Mouse (Mus musculus) cerebellum, adult 9-11 months (tissue): ENCODE data around the gene Cdh13.

ENCODE experiments used
- DNase-seq: peaks from one replicate; pipeline ENCODE4 v3.0.0; 2022

Gene Cdh13

GRCm38 (mm10) chr8:118283600-118284111 lies at the start of gene Cdh13:
Gene Cdh13 (plus strand): TSS chr8:118283733.
- DNase-seq: peak; percentile 21

- no peak for DNase-seq
These were observed 47.9 kb upstream of the Cdh13 start for GRCm38 (mm10) chr8:118235626-118236025.

DNA sequence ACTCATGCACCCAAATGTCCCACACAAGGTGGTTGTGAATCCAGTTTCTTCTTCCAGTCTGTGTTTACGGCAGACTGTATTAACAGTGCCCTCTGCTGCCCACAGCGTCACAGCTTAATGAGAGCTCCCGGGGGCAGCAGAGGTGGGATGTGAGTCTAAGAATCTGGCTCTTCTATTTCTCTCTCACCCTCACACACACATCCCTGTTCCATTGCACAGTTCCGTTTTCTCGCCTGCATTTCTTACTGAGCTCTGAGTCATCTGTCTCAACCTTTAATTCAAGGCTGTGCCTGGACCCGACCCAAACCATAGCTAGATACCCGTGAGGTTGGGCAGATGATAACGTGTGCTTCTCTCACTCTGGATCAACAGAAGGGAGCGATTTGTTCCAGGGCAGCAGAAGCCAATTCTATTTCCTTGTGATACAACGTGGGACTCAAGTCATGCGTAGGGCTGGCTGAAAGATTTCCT lies 46.3 kb upstream of the Cdh13 start:
- no peak for DNase-seq

DNA sequence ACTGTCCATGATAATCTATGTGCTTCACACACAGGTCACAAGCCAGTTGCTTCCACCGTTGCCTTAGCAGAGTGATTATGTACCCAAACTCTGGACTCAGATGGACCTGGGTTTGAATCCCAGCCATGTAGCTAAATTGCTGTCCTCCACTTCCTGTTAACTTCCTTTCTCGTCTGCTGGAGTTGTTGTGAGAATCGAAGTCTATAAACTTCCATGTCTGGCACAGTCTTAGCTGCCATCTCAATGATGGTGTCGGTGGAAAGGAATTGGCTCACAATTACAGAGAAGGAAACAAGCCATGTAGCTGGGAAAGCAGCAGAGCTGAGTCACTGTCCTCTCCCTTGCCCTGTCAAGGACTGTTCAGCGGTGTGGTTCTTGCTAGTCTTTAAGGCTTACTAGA lies 45.4 kb upstream of the Cdh13 start:
- DNase-seq: no peak

GRCm38 (mm10) chr8:118239186-118239585 lies 44.3 kb upstream of the Cdh13 start:
- DNase-seq: no peak

- no peak for DNase-seq
These were observed 34.2 kb upstream of the Cdh13 start for GRCm38 (mm10) chr8:118249319-118249718.

GRCm38 (mm10) chr8:118249923-118250322 lies 33.6 kb upstream of the Cdh13 start:
- no peak for DNase-seq

GRCm38 (mm10) chr8:118263117-118263516 lies 20.4 kb upstream of the Cdh13 start:
- no peak for DNase-seq

GRCm38 (mm10) chr8:118270751-118271402 lies 12.7 kb upstream of the Cdh13 start:
- no peak for DNase-seq

DNA sequence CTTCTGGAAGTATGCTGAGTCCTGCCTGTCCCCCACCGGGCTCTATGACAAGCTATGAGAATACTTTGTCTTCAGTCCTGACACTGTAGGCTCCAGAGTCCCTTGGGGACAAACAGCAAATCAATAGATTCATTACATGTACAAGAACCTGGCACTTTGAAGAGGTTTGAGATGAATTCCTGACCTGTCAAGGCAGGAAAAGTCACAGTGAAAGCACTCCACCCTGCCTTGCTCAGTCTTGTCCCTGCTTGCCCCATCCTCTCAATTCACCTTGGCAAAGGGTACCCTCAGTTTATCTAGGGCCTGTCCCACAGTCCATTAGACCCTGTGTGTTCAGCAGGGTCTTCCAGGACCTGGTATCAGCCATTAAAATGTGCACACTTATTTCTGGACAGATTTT lies 11.0 kb upstream of the Cdh13 start:
- no peak for DNase-seq

DNA sequence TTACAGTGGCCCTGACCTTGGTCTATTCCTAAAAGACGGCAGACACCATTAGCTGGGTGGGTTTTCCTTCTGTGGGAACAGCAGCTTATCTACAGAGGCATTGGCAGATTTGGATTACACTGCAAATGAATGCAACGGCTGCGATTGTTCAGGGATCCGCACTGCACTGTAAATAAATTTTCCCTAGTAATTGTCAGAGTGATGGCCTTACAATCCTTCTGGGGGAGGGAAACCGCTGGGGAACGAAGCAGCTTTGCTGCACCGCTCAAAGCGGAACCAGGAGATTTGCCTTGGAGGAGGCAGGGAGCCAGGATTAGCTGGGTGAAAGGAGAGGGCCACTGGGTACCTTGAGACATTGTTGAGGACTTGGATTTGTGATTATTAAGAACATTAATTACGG lies 9.3 kb upstream of the Cdh13 start:
- no peak for DNase-seq

- DNase-seq: peak; percentile 28
These were observed 8.8 kb upstream of the Cdh13 start for GRCm38 (mm10) chr8:118274688-118275087.

- peak; percentile 21 for DNase-seq
These were observed 838 bp downstream of the Cdh13 start for GRCm38 (mm10) chr8:118284112-118285029.

DNA sequence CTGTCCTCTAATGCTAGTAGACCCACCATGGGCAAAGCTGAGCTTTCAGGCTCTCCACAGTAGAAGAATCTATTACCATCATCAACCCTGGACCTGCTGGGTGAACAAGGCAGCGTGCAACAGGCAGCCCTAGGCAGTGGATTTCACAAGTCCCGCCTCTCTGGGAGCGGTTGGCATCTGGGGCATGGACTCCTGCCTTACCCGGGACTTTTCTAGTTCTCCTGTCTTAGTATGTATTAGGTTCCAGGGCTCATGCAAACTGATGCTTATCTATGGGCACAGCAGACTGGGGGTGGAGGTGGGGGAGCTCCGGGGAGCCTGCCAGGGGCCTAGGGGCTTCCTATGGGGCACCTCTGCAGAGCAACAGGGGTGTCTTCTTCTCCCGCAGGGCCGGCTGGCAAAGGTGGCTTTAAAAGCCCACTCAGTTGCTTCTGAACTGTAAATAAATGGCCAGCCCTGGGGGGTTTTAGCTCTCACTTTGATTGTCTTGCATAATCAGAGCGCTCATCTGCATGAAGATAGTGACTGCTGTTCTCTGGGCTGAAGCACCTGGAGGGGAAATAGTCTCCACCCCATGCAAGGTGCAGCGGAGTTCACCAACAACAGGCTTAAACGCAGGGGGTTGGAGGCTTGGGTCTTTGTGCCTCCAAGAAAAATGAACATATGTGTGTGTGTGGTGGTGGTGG lies 2.2 kb downstream of the Cdh13 start:
- DNase-seq: no peak

DNA sequence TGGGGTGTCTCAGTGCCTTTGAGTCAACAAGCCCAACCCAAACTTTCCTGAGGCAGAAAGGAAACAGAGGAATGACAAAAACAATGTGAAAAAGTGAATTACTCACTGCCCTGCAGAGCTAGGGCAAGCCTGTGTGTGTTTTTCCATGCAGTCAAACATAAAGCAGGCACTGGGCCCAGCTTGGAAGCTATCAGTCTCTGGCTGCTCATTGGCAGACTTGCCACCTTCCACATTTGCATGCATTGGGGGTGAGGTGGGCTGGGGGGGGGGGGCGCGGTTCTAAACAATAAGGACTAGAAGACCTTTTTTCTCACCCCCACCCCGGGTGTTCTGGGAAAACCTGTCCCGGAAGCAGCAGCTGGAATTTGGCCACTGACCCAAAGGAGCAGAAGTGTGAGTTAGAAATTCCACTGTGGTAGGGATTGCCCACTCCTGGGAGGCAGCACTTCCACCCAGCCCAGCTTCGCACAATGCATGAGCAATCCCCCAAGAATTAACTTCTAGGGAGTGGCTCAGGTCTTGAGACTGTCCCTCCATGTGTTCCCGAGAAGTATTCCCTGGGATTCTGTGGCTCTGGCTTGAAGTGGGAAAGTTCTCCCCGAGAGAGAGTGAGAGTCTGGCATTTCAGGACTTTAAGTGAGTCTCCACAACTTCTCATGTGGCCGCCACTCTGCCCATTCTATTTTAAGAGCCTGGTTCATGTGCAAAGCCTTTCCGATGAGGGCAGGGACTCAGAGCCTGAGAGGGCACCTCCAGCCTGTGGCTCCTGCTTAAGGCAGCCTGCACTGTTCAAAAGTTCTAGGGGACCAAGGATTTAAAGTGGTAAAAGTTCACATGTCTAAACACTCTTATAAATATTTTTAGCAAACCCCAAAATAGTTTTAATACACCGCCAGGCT lies 3.0 kb downstream of the Cdh13 start:
- no peak for DNase-seq

DNA sequence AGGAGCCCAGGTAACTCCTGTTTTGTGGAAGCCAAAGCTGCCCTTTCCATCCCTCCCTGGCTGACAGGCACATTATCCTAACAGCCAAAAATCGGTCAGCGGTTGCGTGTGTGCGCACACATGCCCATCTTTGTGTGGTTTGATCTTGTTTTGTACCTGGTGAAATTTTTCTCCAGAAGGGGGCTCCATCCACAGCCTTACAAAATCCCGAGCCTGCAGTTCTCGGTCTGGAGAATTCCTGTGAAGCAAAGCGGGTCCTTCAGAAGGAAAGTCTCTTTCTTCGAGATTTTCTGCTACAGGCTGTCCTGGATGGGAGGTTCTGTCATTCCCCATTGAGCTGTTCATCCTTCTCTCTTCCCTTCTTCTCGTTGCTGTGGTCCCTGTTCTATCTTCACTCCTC lies 4.0 kb downstream of the Cdh13 start:
- peak; percentile 12 for DNase-seq

GRCm38 (mm10) chr8:118288259-118288952 lies 4.9 kb downstream of the Cdh13 start:
- DNase-seq: peak; percentile 8

DNA sequence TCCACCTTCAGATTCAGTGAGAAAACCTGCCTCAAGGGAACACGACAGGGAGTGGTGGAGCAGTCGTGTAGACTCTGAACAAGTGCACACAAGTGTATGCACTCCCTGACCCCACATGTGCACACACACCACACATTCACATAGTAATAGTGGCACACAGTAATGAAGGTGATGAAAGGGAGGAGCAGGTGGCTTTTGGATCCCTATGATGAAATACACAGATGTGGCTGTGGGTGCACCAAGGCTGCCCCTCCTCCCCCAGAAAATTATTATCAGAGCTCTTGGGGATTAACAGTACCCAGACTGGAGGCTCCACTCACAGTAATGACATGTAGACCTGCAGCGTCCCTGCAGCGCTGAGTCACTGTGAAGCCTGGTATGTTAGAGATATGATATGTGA lies 5.6 kb downstream of the Cdh13 start:
- DNase-seq: no peak

- DNase-seq: no peak
These were observed 6.0 kb downstream of the Cdh13 start for GRCm38 (mm10) chr8:118289525-118289924.

DNA sequence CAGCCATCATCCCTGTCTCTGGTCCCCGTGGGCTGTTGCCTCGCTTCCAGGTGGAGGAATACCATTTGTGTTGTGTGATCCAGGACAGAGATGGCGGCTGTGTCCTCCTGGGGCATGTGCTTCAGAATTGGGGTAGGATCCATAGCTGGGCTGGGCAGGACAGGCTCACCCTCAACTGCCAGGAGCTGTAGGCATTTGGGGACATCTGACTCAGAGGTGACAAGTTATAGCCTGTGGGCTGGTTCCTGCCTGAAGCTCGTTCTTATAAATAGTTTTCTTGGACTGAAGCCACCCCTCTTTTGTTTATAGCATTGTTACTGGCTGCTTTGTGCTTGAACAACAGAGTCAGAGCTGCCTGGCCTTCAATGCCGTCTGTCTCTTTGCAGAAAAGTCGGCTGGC lies 6.7 kb downstream of the Cdh13 start:
- DNase-seq: no peak

DNA sequence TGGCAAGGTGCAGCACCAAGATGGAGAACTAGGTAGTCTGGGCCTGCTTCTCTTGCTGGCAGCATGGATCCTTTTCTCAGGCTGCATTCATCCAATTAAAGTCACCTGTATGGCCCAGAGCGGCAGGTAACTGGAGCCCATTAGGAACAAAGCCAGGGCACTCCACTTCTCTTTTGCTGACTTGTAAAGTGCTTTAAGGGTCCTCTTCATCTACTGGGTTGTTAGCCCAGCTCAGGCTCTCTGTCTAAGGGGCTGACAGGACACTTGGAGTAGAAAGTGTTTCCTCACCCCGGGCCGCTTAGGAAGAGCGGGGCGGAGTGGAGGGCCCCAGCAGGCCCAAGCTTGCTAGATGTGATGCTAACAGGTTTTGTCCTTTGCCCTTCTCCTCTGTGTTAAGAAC lies 12.9 kb downstream of the Cdh13 start:
- DNase-seq: no peak

GRCm38 (mm10) chr8:118306957-118307356 lies 23.4 kb downstream of the Cdh13 start:
- DNase-seq: no peak
